Mouse (Mus musculus) adrenal gland, adult 2 months (tissue): ENCODE data around the gene Eml5. TPM values are rescaled to one million over a fixed set of nuclear protein-coding genes. Genes with fewer than 3 reads are reported as not detected.

Source experiments
- polyA plus RNA-seq: library from polyadenylated mRNA; depleted of rRNA; stranded (reverse); fragments of >200 nt; gene quantifications from 2 replicates; pipeline ENCODE4 v1.2.3, GENCODE M21; 2012; rRNA removed
- total RNA-seq, 2 experiments: library from RNA; stranded (reverse); gene quantifications; 2 replicates each; pipeline ENCODE4 v1.2.3; 2021

Gene Eml5
- total and polyA plus RNA-seq, 3 experiments = 3.7 to 23.4 (median 20.4) TPM

Other genes starting within 250 kb of the Eml5 start
- gene Ptpn21, start 164.1 kb downstream of the Eml5 start, total RNA-seq = 10 to 100 TPM; 15.3 to 24.1 TPM
- 18.6 and 19.8 TPM in 2 replicates for gene Ptpn21, start 164.1 kb downstream of the Eml5 start, polyA plus RNA-seq
- 100 to 1,000 TPM in 1 of 2 experiments, 10 to 100 TPM in 1; 80.8 to 107 TPM for gene Zc3h14, start 154.5 kb downstream of the Eml5 start, total RNA-seq
- 15.1 and 17.2 TPM in 2 replicates for gene Zc3h14, start 154.5 kb downstream of the Eml5 start, polyA plus RNA-seq
- gene Ttc8, start 19.1 kb upstream of the Eml5 start, total RNA-seq = 10 to 100 TPM; 25.8 to 33.0 TPM
- 9.6 and 11.4 TPM in 2 replicates for gene Ttc8, start 19.1 kb upstream of the Eml5 start, polyA plus RNA-seq